Mouse (Mus musculus) ES-Bruce4 (cell line): ENCODE results near the gene Krtap19-4. TPM values are rescaled to one million over a fixed set of nuclear protein-coding genes. Genes with fewer than 3 reads are reported as not detected.

Source experiments
- H3K27ac ChIP-seq: 2 replicates; pipeline ENCODE4 v1.5.1; 2012; ENCODE audit warnings: low read length, inconsistent platforms; ENCODE audit not compliant: insufficient read depth
- H3K27me3 ChIP-seq: 2 replicates; pipeline ENCODE4 v1.6.1; 2012; ENCODE audit warnings: mild to moderate bottlenecking, low read length, inconsistent platforms; ENCODE audit not compliant: control insufficient read depth, poor library complexity, insufficient read depth, severe bottlenecking
- H3K36me3 ChIP-seq: 2 replicates; pipeline ENCODE4 v1.6.1; 2012; ENCODE audit warnings: inconsistent platforms, mild to moderate bottlenecking, low read length, moderate library complexity; ENCODE audit not compliant: control insufficient read depth, poor library complexity, insufficient read depth, severe bottlenecking
- H3K4me1 ChIP-seq: one replicate; pipeline ENCODE4 v1.8.1; 2011; ENCODE audit warnings: low read length; ENCODE audit not compliant: control insufficient read depth, insufficient read depth
- H3K4me3 ChIP-seq: 2 replicates; pipeline ENCODE4 v1.5.1; 2011; ENCODE audit warnings: low read depth, mild to moderate bottlenecking, low read length
- H3K9ac ChIP-seq: 2 replicates; pipeline ENCODE4 v1.6.1; 2012; ENCODE audit warnings: low read depth, mild to moderate bottlenecking, inconsistent platforms; ENCODE audit not compliant: poor library complexity, severe bottlenecking
- H3K9me3 ChIP-seq: replicated peaks from 2 replicates; pipeline ENCODE4 v1.6.1; 2012; ENCODE audit warnings: mild to moderate bottlenecking, low read length, inconsistent platforms; ENCODE audit not compliant: control insufficient read depth, poor library complexity, insufficient read depth, severe bottlenecking
- CTCF ChIP-seq: IDR thresholded peaks from one replicate; pipeline ENCODE4 v1.8.1; 2011; ENCODE audit warnings: low read depth, low read length
- EP300 ChIP-seq: IDR thresholded peaks from 2 replicates; pipeline ENCODE4 v1.6.1; 2011; ENCODE audit warnings: low read depth, low read length; ENCODE audit not compliant: insufficient read depth
- POLR2A ChIP-seq: IDR thresholded peaks from one replicate; pipeline ENCODE4 v1.8.1; 2011; ENCODE audit warnings: low read length; ENCODE audit not compliant: insufficient read depth
- polyA plus RNA-seq: library from polyadenylated mRNA; stranded (reverse); fragments of >200 nt; gene quantifications from 2 replicates; pipeline ENCODE4 v1.2.4, GENCODE M21; 2011; ENCODE audit warnings: low read depth; ENCODE audit not compliant: missing spikeins, insufficient read depth, insufficient read length

Krtap19-4 gene
- polyA plus RNA-seq = not detected in 2 replicates

GRCm38 (mm10) chr16:88884989-88885388 lies at the start of gene Krtap19-4:
TSS of gene Krtap19-4 (minus strand) at chr16:88885089.
- no peaks in the 10 kb centered on the region for H3K36me3 ChIP-seq
- no peak within 1 kb of the TSS for H3K4me3 ChIP-seq
- H3K27ac ChIP-seq = no peak within 1 kb of the TSS
- H3K9ac ChIP-seq = no peak within 1 kb of the TSS
- no peaks in the 10 kb centered on the region for H3K4me1 ChIP-seq
- no peaks in the 10 kb centered on the region for H3K9me3 ChIP-seq
- TF ChIP-seq CTCF (no peak), POLR2A (no peak), EP300 (no peak)
- no peaks in the 10 kb centered on the region for H3K27me3 ChIP-seq

- TF ChIP-seq POLR2A = no peak
- no peak for TF ChIP-seq CTCF
- no peak for TF ChIP-seq EP300
- H3K4me3 ChIP-seq = no peak within 1 kb of the TSS
- H3K27me3 ChIP-seq = no peaks in the 10 kb centered on the region
- H3K9me3 ChIP-seq = no peaks in the 10 kb centered on the region
- no peaks in the 10 kb centered on the region for H3K36me3 ChIP-seq
- H3K27ac ChIP-seq = no peak within 1 kb of the TSS
- no peak within 1 kb of the TSS for H3K9ac ChIP-seq
- H3K4me1 ChIP-seq = no peaks in the 10 kb centered on the region
These were observed 47.3 kb upstream of the Krtap19-4 start, which contains the start of gene Krtap19-9b for GRCm38 (mm10) chr16:88932165-88932564. TSS of gene Krtap19-9b (minus strand) at chr16:88932265.

- H3K4me1 ChIP-seq = no peaks in the 10 kb centered on the region
- no peaks in the 10 kb centered on the region for H3K27me3 ChIP-seq
- TF ChIP-seq POLR2A = no peak
- no peak for TF ChIP-seq EP300
- H3K36me3 ChIP-seq = no peaks in the 10 kb centered on the region
- H3K27ac ChIP-seq = no peak within 1 kb of the TSS
- no peak within 1 kb of the TSS for H3K9ac ChIP-seq
- H3K9me3 ChIP-seq = no peaks in the 10 kb centered on the region
- H3K4me3 ChIP-seq = no peak within 1 kb of the TSS
These were observed 11.5 kb upstream of the Krtap19-4 start, which contains the start of gene Krtap19-5 for GRCm38 (mm10) chr16:88896357-88896756. TSS of gene Krtap19-5 (minus strand) at chr16:88896457.

DNA sequence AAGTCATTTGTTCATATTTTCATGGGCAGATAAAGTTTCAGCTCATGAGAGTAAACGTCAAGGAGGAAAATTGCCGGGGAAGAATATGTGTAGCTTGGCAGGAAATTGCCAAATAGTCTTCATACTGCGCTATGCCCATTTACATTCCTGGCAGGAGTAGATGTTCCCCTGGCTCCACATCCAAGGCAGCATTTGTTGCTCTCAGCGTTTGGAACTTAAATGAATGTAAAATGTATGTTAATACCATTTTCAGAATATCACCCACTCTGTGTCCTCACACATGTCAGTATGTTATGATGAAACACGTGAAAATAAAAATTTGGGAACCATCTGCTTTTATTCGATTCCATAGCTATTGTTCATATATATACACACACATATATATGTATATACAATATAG lies 2.0 kb upstream of the Krtap19-4 start:
- TF ChIP-seq CTCF (no peak), EP300 (no peak), POLR2A (no peak)
- no peaks in the 10 kb centered on the region for H3K36me3 ChIP-seq
- H3K4me1 ChIP-seq = no peaks in the 10 kb centered on the region
- H3K4me3 ChIP-seq = no peak overlapping the region
- H3K9me3 ChIP-seq = no peaks in the 10 kb centered on the region
- H3K27me3 ChIP-seq = no peaks in the 10 kb centered on the region
- no peak overlapping the region for H3K27ac ChIP-seq
- no peak overlapping the region for H3K9ac ChIP-seq

GRCm38 (mm10) chr16:88877938-88878337 lies 7.0 kb downstream of the Krtap19-4 start, which contains the start of gene Krtap19-3:
TSS of gene Krtap19-3 (minus strand) at chr16:88878038.
- H3K27me3 ChIP-seq = no peaks in the 10 kb centered on the region
- no peaks in the 10 kb centered on the region for H3K9me3 ChIP-seq
- H3K4me1 ChIP-seq = no peaks in the 10 kb centered on the region
- H3K36me3 ChIP-seq = no peaks in the 10 kb centered on the region
- no peak within 1 kb of the TSS for H3K4me3 ChIP-seq
- TF ChIP-seq POLR2A = no peak
- no peak for TF ChIP-seq CTCF
- no peak for TF ChIP-seq EP300
- no peak within 1 kb of the TSS for H3K9ac ChIP-seq
- no peak within 1 kb of the TSS for H3K27ac ChIP-seq

DNA sequence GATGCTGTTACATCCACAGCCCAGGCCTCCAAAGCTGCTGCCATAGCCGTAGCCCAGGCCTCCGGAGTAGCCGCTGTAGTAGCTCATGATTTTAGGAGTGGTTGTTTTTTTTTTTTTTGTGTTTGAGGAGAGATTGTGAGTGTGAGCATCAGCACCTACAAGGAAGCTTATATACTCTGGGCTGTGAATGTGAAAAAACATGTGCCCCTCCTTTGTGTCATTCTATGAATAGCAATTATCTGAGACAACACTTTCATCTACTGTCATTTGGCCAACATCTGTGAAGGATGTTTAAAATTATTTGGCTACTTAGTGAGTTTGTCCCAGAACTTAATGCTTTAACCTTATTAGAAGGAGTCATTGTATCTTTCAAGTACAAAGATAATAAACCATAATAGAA lies 10.7 kb downstream of the Krtap19-4 start, which contains the start of gene Krtap19-2:
TSS of gene Krtap19-2 (minus strand) at position 101 of the 400 bp plus-strand sequence.
- H3K27me3 ChIP-seq = no peaks in the 10 kb centered on the region
- H3K36me3 ChIP-seq = no peaks in the 10 kb centered on the region
- H3K4me3 ChIP-seq = no peak within 1 kb of the TSS
- H3K27ac ChIP-seq = no peak within 1 kb of the TSS
- TF ChIP-seq CTCF (no peak), POLR2A (no peak), EP300 (no peak)
- H3K9me3 ChIP-seq = no peaks in the 10 kb centered on the region
- H3K4me1 ChIP-seq = no peaks in the 10 kb centered on the region
- no peak within 1 kb of the TSS for H3K9ac ChIP-seq
